Mouse (Mus musculus): Measurements from ENCODE around the gene Dgke. TPM values are rescaled to one million over a fixed set of nuclear protein-coding genes. Genes with fewer than 3 reads are reported as not detected.
A peak's percentile ranks its signal among the peaks of the same experiment; 100 is the strongest.

Gene Dgke
- polyA plus RNA-seq, 1 experiment, result 3.9 TPM

GRCm38 (mm10) chr11:89027955-89028361 lies 38.7 kb downstream of the Dgke start:
- Histone ChIP-seq H3K4me1 (ENCODE audit: control insufficient read depth, insufficient read depth, insufficient read length) (peaks cover 34% of the 10 kb centered on the region; the same call in 1 of the 2 replicates), H3K4me3 (ENCODE audit: extremely low read depth, insufficient read depth, insufficient read length) (peak overlapping the region; percentile 44; the same call in 1 of the 2 replicates), H3K27me3 (ENCODE audit: control insufficient read depth, insufficient read depth, low read length) (no peaks in the 10 kb centered on the region), H3K36me3 (ENCODE audit: control insufficient read depth, insufficient read depth, low read length) (no peaks in the 10 kb centered on the region), H3K27ac (ENCODE audit: insufficient read depth, low read length) (peak overlapping the region; percentile 89)
- peak; percentile 64 to 73 for DNase-seq (ENCODE audit: low read depth in 1 of 2, low spot score in 2 of 2)
- WGBS, result 5% methylated on average over 10 of the region's 10 CpGs
- no peak for TF ChIP-seq CTCF (IDR thresholded peaks at IDR 0.05; ENCODE audit: extremely low read depth, insufficient read depth, insufficient read length, insufficient replicate concordance)
- no peak for TF ChIP-seq POLR2A (IDR thresholded peaks at IDR 0.05; ENCODE audit: low read depth, low read length)

- peaks cover 34% of the 10 kb centered on the region; the same call in 1 of the 2 replicates for H3K4me1 ChIP-seq (ENCODE audit: control insufficient read depth, insufficient read depth, insufficient read length)
- 94% methylated on average over 3 of the region's 3 CpGs for WGBS
- no peaks in the 10 kb centered on the region for H3K36me3 ChIP-seq (ENCODE audit: control insufficient read depth, insufficient read depth, low read length)
- no peak overlapping the region for H3K4me3 ChIP-seq (ENCODE audit: extremely low read depth, insufficient read depth, insufficient read length)
- H3K27me3 ChIP-seq (ENCODE audit: control insufficient read depth, insufficient read depth, low read length), result no peaks in the 10 kb centered on the region
- TF ChIP-seq CTCF (IDR thresholded peaks at IDR 0.05; ENCODE audit: extremely low read depth, insufficient read depth, insufficient read length, insufficient replicate concordance), result no peak
- no peak for TF ChIP-seq POLR2A (IDR thresholded peaks at IDR 0.05; ENCODE audit: low read depth, low read length)
- peak overlapping the region; percentile 17 for H3K27ac ChIP-seq (ENCODE audit: insufficient read depth, low read length)
- no peak for DNase-seq (ENCODE audit: low read depth in 1 of 2, low spot score in 2 of 2)
Measured at GRCm38 (mm10) chr11:89026117-89026516, 40.5 kb downstream of the Dgke start.

- no peak for DNase-seq (ENCODE audit: low read depth in 1 of 2, low spot score in 2 of 2)
- WGBS, result 92% methylated on average over 3 of the region's 3 CpGs
- TF ChIP-seq CTCF (IDR thresholded peaks at IDR 0.05; ENCODE audit: extremely low read depth, insufficient read depth, insufficient read length, insufficient replicate concordance), result no peak
- TF ChIP-seq POLR2A (IDR thresholded peaks at IDR 0.05; ENCODE audit: low read depth, low read length), result no peak
- no peaks in the 10 kb centered on the region; the same call in 1 of the 2 replicates for H3K36me3 ChIP-seq (ENCODE audit: control insufficient read depth, insufficient read depth, low read length)
- peak overlapping the region; percentile 96 for H3K27ac ChIP-seq (ENCODE audit: insufficient read depth, low read length)
- no peaks in the 10 kb centered on the region for H3K27me3 ChIP-seq (ENCODE audit: control insufficient read depth, insufficient read depth, low read length)
- H3K4me1 ChIP-seq (ENCODE audit: control insufficient read depth, insufficient read depth, insufficient read length), result peaks cover 34% of the 10 kb centered on the region; the same call in 1 of the 2 replicates
- no peak overlapping the region for H3K4me3 ChIP-seq (ENCODE audit: extremely low read depth, insufficient read depth, insufficient read length)
Measured at GRCm38 (mm10) chr11:89025603-89026002, 41.0 kb downstream of the Dgke start.

- 31% methylated on average over 11 of the region's 11 CpGs for WGBS
- DNase-seq (ENCODE audit: low read depth in 1 of 2, low spot score in 2 of 2), result peak; percentile 69 to 88
- TF ChIP-seq CTCF (IDR thresholded peaks at IDR 0.05; ENCODE audit: extremely low read depth, insufficient read depth, insufficient read length, insufficient replicate concordance), result no peak
- TF ChIP-seq POLR2A (IDR thresholded peaks at IDR 0.05; ENCODE audit: low read depth, low read length), result no peak; the same call in 1 of the 2 replicates
- Histone ChIP-seq H3K27ac (ENCODE audit: insufficient read depth, low read length) (peak overlapping the region; percentile 96), H3K36me3 (ENCODE audit: control insufficient read depth, insufficient read depth, low read length) (peaks cover 6% of the 10 kb centered on the region), H3K4me1 (ENCODE audit: control insufficient read depth, insufficient read depth, insufficient read length) (peaks cover 34% of the 10 kb centered on the region; the same call in 1 of the 2 replicates), H3K27me3 (ENCODE audit: control insufficient read depth, insufficient read depth, low read length) (no peaks in the 10 kb centered on the region), H3K4me3 (ENCODE audit: extremely low read depth, insufficient read depth, insufficient read length) (peak overlapping the region; percentile 40; the same call in 1 of the 2 replicates)
Measured at GRCm38 (mm10) chr11:89024181-89024881, 42.3 kb downstream of the Dgke start.

GRCm38 (mm10) chr11:89023477-89023876 lies 43.2 kb downstream of the Dgke start:
- peaks cover 11% of the 10 kb centered on the region for H3K36me3 ChIP-seq (ENCODE audit: control insufficient read depth, insufficient read depth, low read length)
- TF ChIP-seq CTCF (IDR thresholded peaks at IDR 0.05; ENCODE audit: extremely low read depth, insufficient read depth, insufficient read length, insufficient replicate concordance) (no peak), POLR2A (IDR thresholded peaks at IDR 0.05; ENCODE audit: low read depth, low read length) (no peak)
- H3K4me1 ChIP-seq (ENCODE audit: control insufficient read depth, insufficient read depth, insufficient read length), result peaks cover 26% of the 10 kb centered on the region; the same call in 1 of the 2 replicates
- 83% methylated on average over 10 of the region's 10 CpGs for WGBS
- H3K27ac ChIP-seq (ENCODE audit: insufficient read depth, low read length), result peak overlapping the region; percentile 96
- no peak overlapping the region for H3K4me3 ChIP-seq (ENCODE audit: extremely low read depth, insufficient read depth, insufficient read length)
- DNase-seq (ENCODE audit: low read depth in 1 of 2, low spot score in 2 of 2), result no peak
- no peaks in the 10 kb centered on the region for H3K27me3 ChIP-seq (ENCODE audit: control insufficient read depth, insufficient read depth, low read length)

GRCm38 (mm10) chr11:89022120-89022731 lies 44.4 kb downstream of the Dgke start:
- no peak for TF ChIP-seq CTCF (IDR thresholded peaks at IDR 0.05; ENCODE audit: extremely low read depth, insufficient read depth, insufficient read length, insufficient replicate concordance)
- no peak for TF ChIP-seq POLR2A (IDR thresholded peaks at IDR 0.05; ENCODE audit: low read depth, low read length)
- Histone ChIP-seq H3K4me3 (ENCODE audit: extremely low read depth, insufficient read depth, insufficient read length) (no peak overlapping the region), H3K36me3 (ENCODE audit: control insufficient read depth, insufficient read depth, low read length) (peaks cover 20% of the 10 kb centered on the region), H3K27ac (ENCODE audit: insufficient read depth, low read length) (peak overlapping the region; percentile 9; the same call in 1 of the 2 replicates), H3K4me1 (ENCODE audit: control insufficient read depth, insufficient read depth, insufficient read length) (peaks cover 17% of the 10 kb centered on the region; the same call in 1 of the 2 replicates), H3K27me3 (ENCODE audit: control insufficient read depth, insufficient read depth, low read length) (no peaks in the 10 kb centered on the region)
- WGBS, result 54% methylated on average over 8 of the region's 8 CpGs
- no peak for DNase-seq (ENCODE audit: low read depth in 1 of 2, low spot score in 2 of 2)

All from spleen, adult 2 months (tissue).